Mouse (Mus musculus) gastrocnemius, postnatal 36 days (tissue): ENCODE measurements around the gene Med12l. TPM values are rescaled to one million over a fixed set of nuclear protein-coding genes. Genes with fewer than 3 reads are reported as not detected.
"Not testable (repeated sequence)": the region's sequence is repeated elsewhere in the genome, so short reads cannot be mapped to it uniquely, and the experiment has no call there.

Source experiments
- DNase-seq, 2 experiments: peaks; one replicate each; pipeline ENCODE4 v3.0.0; 2022
- intact Hi-C: fragments of 180-260 bp; cut with DNase I; formaldehyde crosslinking; loops from one replicate; pipeline ENCODE4 v1.15.1; 2025
- total RNA-seq, 2 experiments: library from RNA; stranded (reverse); gene quantifications; 2 replicates each; pipeline ENCODE4 v1.2.3; 2021

Med12l gene
- total RNA-seq, 2 experiments from 2014 or later: 0.35 to 0.46 TPM

GRCm38 (mm10) chr3:59092702-59093101 is 87.1 kb downstream of the Med12l start:
- intact Hi-C loops: no loop called here
- DNase-seq: no peak

- intact Hi-C loops: no loop called here
- DNase-seq: no peak
Measured at GRCm38 (mm10) chr3:59097421-59097820, 91.8 kb downstream of the Med12l start.

- intact Hi-C loops: no loop called here
Measured at GRCm38 (mm10) chr3:59098540-59098939, 92.9 kb downstream of the Med12l start.

GRCm38 (mm10) chr3:59101218-59101986 is 95.8 kb downstream of the Med12l start, which contains the start of gene Gpr171:
Gene Gpr171, minus strand, starts transcription at chr3:59101821.
- DNase-seq: no peak
- intact Hi-C loops: no loop called here

More at GRCm38 (mm10) chr3:59098540-59098939, 92.9 kb downstream of the Med12l start:
- no peak for DNase-seq

GRCm38 (mm10) chr3:59102146-59102545 is 96.5 kb downstream of the Med12l start:
- intact Hi-C loops: no loop called here

GRCm38 (mm10) chr3:59104462-59104861 is 98.8 kb downstream of the Med12l start:
- intact Hi-C loops: no loop called here
- DNase-seq: no peak

More at GRCm38 (mm10) chr3:59102146-59102545, 96.5 kb downstream of the Med12l start:
- DNase-seq: no peak

GRCm38 (mm10) chr3:59107439-59107838 is 101.8 kb downstream of the Med12l start:
- intact Hi-C loops: no loop called here
- DNase-seq: no peak

- DNase-seq, intact Hi-C loops: not testable (repeated sequence)
Measured at GRCm38 (mm10) chr3:59109834-59110233, 104.2 kb downstream of the Med12l start.

GRCm38 (mm10) chr3:59111944-59112343 is 106.3 kb downstream of the Med12l start:
- intact Hi-C loops: no loop called here
- DNase-seq: no peak

GRCm38 (mm10) chr3:59113291-59113690 is 107.7 kb downstream of the Med12l start:
- DNase-seq, intact Hi-C loops: not testable (repeated sequence)

- DNase-seq: no peak
- intact Hi-C loops: no loop called here
Measured at GRCm38 (mm10) chr3:59113973-59114517, 108.4 kb downstream of the Med12l start.

GRCm38 (mm10) chr3:59121067-59121730 is 115.6 kb downstream of the Med12l start:
- intact Hi-C loops: no loop called here
- no peak for DNase-seq

GRCm38 (mm10) chr3:59121780-59122449 is 116.3 kb downstream of the Med12l start:
- no peak for DNase-seq
- intact Hi-C loops: no loop called here

- intact Hi-C loops: no loop called here
- no peak for DNase-seq
Measured at GRCm38 (mm10) chr3:59125022-59125421, 119.4 kb downstream of the Med12l start.

GRCm38 (mm10) chr3:59125783-59126555 is 120.3 kb downstream of the Med12l start:
- no peak for DNase-seq
- intact Hi-C loops: no loop called here

GRCm38 (mm10) chr3:59128681-59129080 is 123.1 kb downstream of the Med12l start:
- DNase-seq: no peak
- intact Hi-C loops: no loop called here

- intact Hi-C loops: no loop called here
- no peak for DNase-seq
Measured at GRCm38 (mm10) chr3:59129547-59129946, 123.9 kb downstream of the Med12l start.

- DNase-seq: no peak
- intact Hi-C loops: no loop called here
Measured at GRCm38 (mm10) chr3:59130431-59130830, 124.8 kb downstream of the Med12l start.

- DNase-seq: no peak
- intact Hi-C loops: no loop called here
Measured at GRCm38 (mm10) chr3:59131081-59131480, 125.5 kb downstream of the Med12l start.

- intact Hi-C loops: no loop called here
- no peak for DNase-seq
Measured at GRCm38 (mm10) chr3:59131966-59132365, 126.3 kb downstream of the Med12l start.
